Mouse (Mus musculus): ENCODE results near the gene Pusl1.

GRCm38 (mm10) chr4:155907003-155907402 is 15.4 kb upstream of the Pusl1 start:
- TF ChIP-seq CTCF (IDR thresholded peaks at IDR 0.05; ENCODE audit: low read depth), result no peak
- TF ChIP-seq EP300 (IDR thresholded peaks at IDR 0.05; ENCODE audit: low read depth), result no peak

All from liver, postnatal 0 days (tissue).